Mouse (Mus musculus): ENCODE measurements around the gene Rps11. TPM values are rescaled to one million over a fixed set of nuclear protein-coding genes. Genes with fewer than 3 reads are reported as not detected.
"Not testable (repeated sequence)": the region's sequence is repeated elsewhere in the genome, so short reads cannot be mapped to it uniquely, and the experiment has no call there.

The Rps11 gene
- polyA plus RNA-seq, 1 experiment from 2014 or later: 1,305 TPM

GRCm38 (mm10) chr7:45104941-45105340 is 19.3 kb downstream of the Rps11 start:
- Histone ChIP-seq H3K27ac (ENCODE audit: low read depth, low read length) (no peak overlapping the region), H3K9ac (ENCODE audit: low read depth, low read length) (no peak overlapping the region), H3K27me3 (ENCODE audit: control insufficient read depth, insufficient read depth, low read length) (no peaks in the 10 kb centered on the region), H3K4me2 (no peak overlapping the region), H3K4me3 (ENCODE audit: low read depth, low read length) (no peak overlapping the region), H3K9me3 (replicated peaks; ENCODE audit: control insufficient read depth, low read length) (no peaks in the 10 kb centered on the region), H3K4me1 (ENCODE audit: control insufficient read depth, insufficient read depth, low read length) (peaks cover 10% of the 10 kb centered on the region), H3K36me3 (ENCODE audit: control insufficient read depth, insufficient read depth, low read length) (no peaks in the 10 kb centered on the region)
- WGBS (ENCODE audit: insufficient replicate concordance): 62% methylated on average over 5 of the region's 5 CpGs
- ATAC-seq (replicated peaks; ENCODE audit: insufficient number of reproducible peaks, low FRiP score, low TSS enrichment): no peak

- Histone ChIP-seq H3K9me3 (replicated peaks; ENCODE audit: control insufficient read depth, low read length) (no peaks in the 10 kb centered on the region), H3K36me3 (ENCODE audit: control insufficient read depth, insufficient read depth, low read length) (no peaks in the 10 kb centered on the region), H3K4me1 (ENCODE audit: control insufficient read depth, insufficient read depth, low read length) (peaks cover 10% of the 10 kb centered on the region), H3K4me2 (peak within 1 kb of the TSS; percentile 36), H3K27ac (ENCODE audit: low read depth, low read length) (peak within 1 kb of the TSS; percentile 73), H3K9ac (ENCODE audit: low read depth, low read length) (peak within 1 kb of the TSS; percentile 54), H3K27me3 (ENCODE audit: control insufficient read depth, insufficient read depth, low read length) (no peaks in the 10 kb centered on the region), H3K4me3 (ENCODE audit: low read depth, low read length) (no peak within 1 kb of the TSS)
- 48% methylated on average over 7 of the region's 7 CpGs for WGBS (ENCODE audit: insufficient replicate concordance)
- peak; percentile 68 for ATAC-seq (replicated peaks; ENCODE audit: insufficient number of reproducible peaks, low FRiP score, low TSS enrichment)
Observed at GRCm38 (mm10) chr7:45103652-45104180, 20.5 kb downstream of the Rps11 start, which contains the start of gene Fcgrt. TSS of gene Fcgrt (minus strand) at chr7:45103851.

GRCm38 (mm10) chr7:45102940-45103585 is 21.2 kb downstream of the Rps11 start:
- peak overlapping the region; percentile 54 for H3K9ac ChIP-seq (ENCODE audit: low read depth, low read length)
- peak overlapping the region; percentile 73 for H3K27ac ChIP-seq (ENCODE audit: low read depth, low read length)
- peaks cover 10% of the 10 kb centered on the region for H3K4me1 ChIP-seq (ENCODE audit: control insufficient read depth, insufficient read depth, low read length)
- H3K36me3 ChIP-seq (ENCODE audit: control insufficient read depth, insufficient read depth, low read length): no peaks in the 10 kb centered on the region
- H3K9me3 ChIP-seq (replicated peaks; ENCODE audit: control insufficient read depth, low read length): no peaks in the 10 kb centered on the region
- ATAC-seq (replicated peaks; ENCODE audit: insufficient number of reproducible peaks, low FRiP score, low TSS enrichment): no peak
- H3K4me3 ChIP-seq (ENCODE audit: low read depth, low read length): no peak overlapping the region
- H3K27me3 ChIP-seq (ENCODE audit: control insufficient read depth, insufficient read depth, low read length): no peaks in the 10 kb centered on the region
- WGBS (ENCODE audit: insufficient replicate concordance): 74% methylated on average over 9 of the region's 9 CpGs
- H3K4me2 ChIP-seq: peak overlapping the region; percentile 36

- Histone ChIP-seq H3K4me3 (ENCODE audit: low read depth, low read length) (no peak overlapping the region), H3K9ac (ENCODE audit: low read depth, low read length) (no peak overlapping the region), H3K4me1 (ENCODE audit: control insufficient read depth, insufficient read depth, low read length) (peaks cover 10% of the 10 kb centered on the region), H3K4me2 (no peak overlapping the region), H3K9me3 (replicated peaks; ENCODE audit: control insufficient read depth, low read length) (no peaks in the 10 kb centered on the region), H3K36me3 (ENCODE audit: control insufficient read depth, insufficient read depth, low read length) (no peaks in the 10 kb centered on the region), H3K27me3 (ENCODE audit: control insufficient read depth, insufficient read depth, low read length) (no peaks in the 10 kb centered on the region), H3K27ac (ENCODE audit: low read depth, low read length) (no peak overlapping the region)
- no peak for ATAC-seq (replicated peaks; ENCODE audit: insufficient number of reproducible peaks, low FRiP score, low TSS enrichment)
- 81% methylated on average over 11 of the region's 11 CpGs for WGBS (ENCODE audit: insufficient replicate concordance)
Observed at GRCm38 (mm10) chr7:45102441-45102840, 21.8 kb downstream of the Rps11 start.

- Histone ChIP-seq H3K4me1 (ENCODE audit: control insufficient read depth, insufficient read depth, low read length) (peaks cover 10% of the 10 kb centered on the region), H3K4me3 (ENCODE audit: low read depth, low read length) (no peak overlapping the region), H3K36me3 (ENCODE audit: control insufficient read depth, insufficient read depth, low read length) (no peaks in the 10 kb centered on the region), H3K27ac (ENCODE audit: low read depth, low read length) (no peak overlapping the region), H3K9ac (ENCODE audit: low read depth, low read length) (no peak overlapping the region), H3K27me3 (ENCODE audit: control insufficient read depth, insufficient read depth, low read length) (no peaks in the 10 kb centered on the region), H3K4me2 (no peak overlapping the region), H3K9me3 (replicated peaks; ENCODE audit: control insufficient read depth, low read length) (no peaks in the 10 kb centered on the region)
- 82% methylated on average over 6 of the region's 6 CpGs for WGBS (ENCODE audit: insufficient replicate concordance)
- ATAC-seq (replicated peaks; ENCODE audit: insufficient number of reproducible peaks, low FRiP score, low TSS enrichment): no peak
Observed at GRCm38 (mm10) chr7:45100046-45100445, 24.2 kb downstream of the Rps11 start.

- Histone ChIP-seq H3K36me3 (ENCODE audit: control insufficient read depth, insufficient read depth, low read length) (no peaks in the 10 kb centered on the region), H3K4me2 (no peak overlapping the region), H3K4me3 (ENCODE audit: low read depth, low read length) (no peak overlapping the region), H3K27ac (ENCODE audit: low read depth, low read length) (no peak overlapping the region), H3K9me3 (replicated peaks; ENCODE audit: control insufficient read depth, low read length) (no peaks in the 10 kb centered on the region), H3K27me3 (ENCODE audit: control insufficient read depth, insufficient read depth, low read length) (no peaks in the 10 kb centered on the region), H3K4me1 (ENCODE audit: control insufficient read depth, insufficient read depth, low read length) (peaks cover 3% of the 10 kb centered on the region; the same call in 1 of the 2 replicates), H3K9ac (ENCODE audit: low read depth, low read length) (no peak overlapping the region)
- WGBS (ENCODE audit: insufficient replicate concordance): 86% methylated on average over 8 of the region's 8 CpGs
- no peak for ATAC-seq (replicated peaks; ENCODE audit: insufficient number of reproducible peaks, low FRiP score, low TSS enrichment)
Observed at GRCm38 (mm10) chr7:45098541-45099240, 25.5 kb downstream of the Rps11 start.

GRCm38 (mm10) chr7:45097479-45097878 is 26.8 kb downstream of the Rps11 start:
- Histone ChIP-seq H3K27ac (ENCODE audit: low read depth, low read length) (no peak overlapping the region), H3K4me1 (ENCODE audit: control insufficient read depth, insufficient read depth, low read length) (peaks cover 5% of the 10 kb centered on the region; the same call in 1 of the 2 replicates), H3K36me3 (ENCODE audit: control insufficient read depth, insufficient read depth, low read length) (no peaks in the 10 kb centered on the region), H3K4me2 (no peak overlapping the region), H3K9ac (ENCODE audit: low read depth, low read length) (no peak overlapping the region), H3K4me3 (ENCODE audit: low read depth, low read length) (no peak overlapping the region), H3K27me3 (ENCODE audit: control insufficient read depth, insufficient read depth, low read length) (no peaks in the 10 kb centered on the region), H3K9me3 (replicated peaks; ENCODE audit: control insufficient read depth, low read length) (no peaks in the 10 kb centered on the region)
- WGBS (ENCODE audit: insufficient replicate concordance): 47% methylated on average over 6 of the region's 6 CpGs
- ATAC-seq (replicated peaks; ENCODE audit: insufficient number of reproducible peaks, low FRiP score, low TSS enrichment): no peak

GRCm38 (mm10) chr7:45095965-45096364 is 28.3 kb downstream of the Rps11 start:
- ATAC-seq (replicated peaks; ENCODE audit: insufficient number of reproducible peaks, low FRiP score, low TSS enrichment); H3K4me1 ChIP-seq (ENCODE audit: control insufficient read depth, insufficient read depth, low read length); H3K36me3 ChIP-seq (ENCODE audit: control insufficient read depth, insufficient read depth, low read length); H3K9me3 ChIP-seq (replicated peaks; ENCODE audit: control insufficient read depth, low read length); H3K27me3 ChIP-seq (ENCODE audit: control insufficient read depth, insufficient read depth, low read length); H3K4me2 ChIP-seq; H3K27ac ChIP-seq (ENCODE audit: low read depth, low read length); H3K9ac ChIP-seq (ENCODE audit: low read depth, low read length); H3K4me3 ChIP-seq (ENCODE audit: low read depth, low read length): not testable (repeated sequence)
- WGBS (ENCODE audit: insufficient replicate concordance): 89% methylated on average over 14 of the region's 14 CpGs

Data from heart, embryonic 11.5 days (tissue).